Mouse (Mus musculus) brain, embryonic 14.5 days (tissue): ENCODE data around the gene Traf4.
A peak's percentile ranks its signal among the peaks of the same experiment; 100 is the strongest.

Source experiments
- CTCF ChIP-seq: fragments of 200-500 bp; IDR thresholded peaks from 2 replicates; pipeline ENCODE4 v1.5.1; 2012; ENCODE audit warnings: inconsistent platforms, mild to moderate bottlenecking, moderate library complexity, borderline replicate concordance; ENCODE audit not compliant: insufficient read depth, insufficient read length; ENCODE audit errors: extremely low read depth
- POLR2A ChIP-seq: fragments of 200-500 bp; IDR thresholded peaks from 2 replicates; pipeline ENCODE4 v1.6.1; 2012; ENCODE audit warnings: mild to moderate bottlenecking, inconsistent platforms, borderline replicate concordance; ENCODE audit not compliant: poor library complexity, insufficient read depth, insufficient read length, severe bottlenecking; ENCODE audit errors: extremely low read depth

GRCm38 (mm10) chr11:78159096-78159495, 6.3 kb downstream of the Traf4 start:
- TF ChIP-seq CTCF: peak; percentile 92
- TF ChIP-seq POLR2A: no peak
